Mouse (Mus musculus): Measurements from ENCODE around the gene Alg13.

Alg13 gene

GRCm38 (mm10) chrX:144317548-144318163 lies at the start of gene Alg13:
Gene Alg13, plus strand, starts transcription at chrX:144317804.
- peak; percentile 18 for DNase-seq (ENCODE audit: low read depth)

GRCm38 (mm10) chrX:144268606-144269005 lies 49.0 kb upstream of the Alg13 start:
- no peak for DNase-seq (ENCODE audit: low read depth)

DNA sequence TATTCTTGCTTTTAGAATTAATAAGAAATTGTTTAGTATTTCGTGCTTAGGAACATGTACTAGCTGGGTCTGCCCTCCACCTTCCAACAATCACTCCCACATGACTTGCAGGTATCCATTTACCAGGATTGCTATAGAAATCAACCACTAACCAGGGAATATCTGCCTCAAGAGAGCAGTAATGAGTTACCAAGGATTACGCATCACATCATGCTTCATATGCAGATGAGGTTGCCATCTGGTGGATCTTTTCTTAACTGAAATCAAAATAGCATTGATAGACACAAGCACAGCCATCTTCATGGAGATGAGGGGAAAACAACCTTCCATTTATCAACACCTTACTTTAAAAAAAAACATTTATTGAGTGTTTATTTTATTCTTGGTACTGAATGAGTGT lies 16.1 kb upstream of the Alg13 start:
- DNase-seq (ENCODE audit: low read depth) = no peak

DNA sequence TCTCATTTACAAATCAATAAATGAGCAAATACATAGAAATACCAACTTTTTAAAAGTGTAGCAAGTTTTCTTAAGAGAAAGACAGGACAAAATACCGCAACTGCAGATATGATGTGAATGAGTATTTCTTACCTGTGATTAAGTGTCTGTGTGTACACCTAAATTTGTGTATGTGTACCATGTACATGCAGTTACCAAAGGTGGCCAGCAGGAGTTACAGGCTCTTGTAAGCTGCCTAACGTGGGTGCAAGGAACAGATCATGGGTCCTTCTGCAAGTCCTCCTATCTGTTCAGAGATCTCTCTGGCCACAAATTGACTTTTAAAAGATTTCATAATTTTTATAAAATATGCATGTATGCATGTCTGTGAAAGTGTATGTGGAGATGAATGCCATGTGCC lies 11.9 kb upstream of the Alg13 start:
- no peak for DNase-seq (ENCODE audit: low read depth)

- no peak for DNase-seq (ENCODE audit: low read depth)
These were observed 3.6 kb upstream of the Alg13 start for GRCm38 (mm10) chrX:144314041-144314440.

GRCm38 (mm10) chrX:144315028-144315427 lies 2.6 kb upstream of the Alg13 start:
- no peak for DNase-seq (ENCODE audit: low read depth)

- no peak for DNase-seq (ENCODE audit: low read depth)
These were observed 1.6 kb upstream of the Alg13 start for GRCm38 (mm10) chrX:144316004-144316403.

GRCm38 (mm10) chrX:144318164-144318979 lies 768 bp downstream of the Alg13 start:
- DNase-seq (ENCODE audit: low read depth) = no peak

- no peak for DNase-seq (ENCODE audit: low read depth)
These were observed 1.8 kb downstream of the Alg13 start for GRCm38 (mm10) chrX:144319366-144319765.

GRCm38 (mm10) chrX:144325375-144325774 lies 7.8 kb downstream of the Alg13 start:
- no peak for DNase-seq (ENCODE audit: low read depth)

GRCm38 (mm10) chrX:144335332-144336015 lies 17.9 kb downstream of the Alg13 start:
- DNase-seq (ENCODE audit: low read depth) = no peak

GRCm38 (mm10) chrX:144337938-144338337 lies 20.3 kb downstream of the Alg13 start:
- no peak for DNase-seq (ENCODE audit: low read depth)

- no peak for DNase-seq (ENCODE audit: low read depth)
These were observed 20.8 kb downstream of the Alg13 start for GRCm38 (mm10) chrX:144338355-144338754.

- no peak for DNase-seq (ENCODE audit: low read depth)
These were observed 56.6 kb downstream of the Alg13 start for GRCm38 (mm10) chrX:144374196-144374595.

- no peak for DNase-seq (ENCODE audit: low read depth)
These were observed 85.9 kb downstream of the Alg13 start for GRCm38 (mm10) chrX:144403526-144403925.

GRCm38 (mm10) chrX:144408036-144408435 lies 90.4 kb downstream of the Alg13 start:
- no peak for DNase-seq (ENCODE audit: low read depth)

DNA sequence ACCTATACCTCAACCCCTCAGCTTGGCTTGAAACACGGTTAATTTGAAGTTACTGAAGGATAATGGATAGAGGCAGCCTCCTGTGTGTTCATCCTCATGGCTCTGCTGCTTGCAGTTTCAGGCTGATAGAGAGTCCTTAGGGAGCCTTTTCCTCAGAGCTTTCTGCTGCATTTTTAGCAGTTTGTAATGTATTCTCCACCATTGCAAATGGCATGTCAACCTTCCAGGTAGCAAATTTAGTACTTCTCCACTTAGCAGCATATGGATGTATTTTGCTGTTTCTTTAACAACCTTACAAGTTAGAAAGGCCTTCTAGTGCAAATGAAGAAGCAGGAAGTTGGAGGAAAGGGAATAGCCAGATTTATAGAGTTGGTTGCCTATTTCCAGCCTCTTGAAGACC lies 102.7 kb downstream of the Alg13 start:
- DNase-seq (ENCODE audit: low read depth) = no peak

- DNase-seq (ENCODE audit: low read depth) = no peak
These were observed 103.5 kb downstream of the Alg13 start for GRCm38 (mm10) chrX:144421091-144421490.

DNA sequence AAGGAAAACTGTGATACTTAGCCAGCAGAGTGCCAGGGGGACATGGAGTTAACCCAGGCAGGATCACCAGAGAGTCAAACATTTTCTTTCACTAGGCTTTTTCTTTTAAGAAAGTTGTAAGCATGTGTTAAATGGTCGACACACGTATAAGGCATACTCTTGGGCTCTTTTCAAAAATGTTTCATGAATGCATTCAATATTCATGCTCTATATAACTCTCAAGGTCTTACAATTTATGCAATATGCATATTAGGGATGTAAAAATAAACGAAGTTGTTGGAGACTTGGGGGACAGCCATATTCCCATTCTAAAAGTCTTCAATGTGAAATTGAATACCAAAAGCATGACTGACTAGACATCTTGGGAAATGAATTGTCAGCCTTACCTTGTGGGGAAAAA lies 106.2 kb downstream of the Alg13 start:
- no peak for DNase-seq (ENCODE audit: low read depth)
